Mouse (Mus musculus) lung, adult 2 months (tissue): ENCODE results near the gene Olfr373. TPM values are rescaled to one million over a fixed set of nuclear protein-coding genes. Genes with fewer than 3 reads are reported as not detected.
"Not testable (repeated sequence)": the region's sequence is repeated elsewhere in the genome, so short reads cannot be mapped to it uniquely, and the experiment has no call there.

Source experiments
- DNase-seq: peaks from one replicate; pipeline ENCODE4 v3.0.0; 2022
- H3K4me1 ChIP-seq: fragments of 200-500 bp; 2 replicates; pipeline ENCODE4 v1.6.1; 2011; ENCODE audit warnings: low read length; ENCODE audit not compliant: control insufficient read depth, insufficient read depth
- H3K4me3 ChIP-seq: fragments of 200-500 bp; replicated peaks from 2 replicates; pipeline ENCODE3; 2011; ENCODE audit warnings: low read depth, mild to moderate bottlenecking, control low read depth, low read length; ENCODE audit errors: extremely low read depth
- CTCF ChIP-seq: fragments of 200-500 bp; IDR thresholded peaks from 2 replicates; pipeline ENCODE4 v1.5.1; 2011; ENCODE audit warnings: mild to moderate bottlenecking, low read length, control low read depth; ENCODE audit not compliant: insufficient read depth
- POLR2A ChIP-seq: fragments of 200-500 bp; IDR thresholded peaks from 2 replicates; pipeline ENCODE4 v1.6.1; 2011; ENCODE audit warnings: low read depth, mild to moderate bottlenecking, control low read depth, low read length, borderline replicate concordance; ENCODE audit errors: extremely low read depth
- WGBS: fragments of 180-500 bp; shearing (Covaris S2); methylation state at CpG from one replicate; pipeline ENCODE4 v1.1.7; 2018; 5-methylcytosine and 5-hydroxymethylcytosine counted together
- polyA plus RNA-seq: library from polyadenylated mRNA; depleted of rRNA; stranded (reverse); fragments of >200 nt; gene quantifications from 2 replicates; pipeline ENCODE4 v1.2.3, GENCODE M21; 2012; rRNA removed

Olfr373 gene
- polyA plus RNA-seq = not detected in 2 replicates

DNA sequence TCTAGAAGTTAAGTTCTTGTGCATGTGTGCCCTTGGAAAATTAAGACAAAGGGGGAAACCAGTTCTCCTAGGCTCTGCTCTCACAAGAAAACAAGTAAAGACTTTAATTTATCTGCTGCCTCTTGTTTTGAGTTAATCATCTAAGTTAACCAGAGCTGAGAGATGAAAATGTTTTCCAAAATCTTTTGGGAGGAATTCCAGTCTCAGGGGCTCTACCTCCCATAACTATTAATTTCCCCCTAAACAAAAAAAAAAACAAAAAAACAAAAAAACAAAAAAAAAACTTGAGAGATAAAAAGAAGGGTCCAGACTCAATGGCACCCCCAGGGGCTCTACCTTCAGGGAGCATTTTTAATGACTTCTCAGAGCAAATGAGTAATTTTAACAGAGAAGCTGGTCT lies at the start of gene Olfr373:
Olfr373 (plus strand) TSS at position 301 of the 400 bp plus-strand sequence.
- not testable (repeated sequence) for DNase-seq, H3K4me1 ChIP-seq, H3K4me3 ChIP-seq

DNA sequence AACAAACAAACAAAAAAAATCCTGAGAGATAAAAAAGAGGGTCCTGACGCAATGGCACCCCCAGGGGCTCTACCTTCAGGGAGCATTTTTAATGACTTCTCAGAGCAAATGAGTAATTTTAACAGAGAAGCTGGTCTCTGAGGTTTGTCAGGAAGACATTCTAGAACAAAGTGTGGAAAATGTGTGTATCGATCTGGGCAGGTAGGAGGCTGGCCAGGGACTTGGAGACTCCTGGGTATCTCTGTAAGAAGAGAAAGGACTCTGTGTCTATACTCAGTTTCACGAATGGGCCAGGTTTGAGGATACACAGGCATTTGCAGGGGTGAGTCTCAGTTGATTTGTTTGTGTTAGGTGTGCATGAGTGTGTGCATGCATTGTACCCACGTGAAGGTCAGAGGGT lies 42.1 kb upstream of the Olfr373 start, which contains the start of gene Olfr372:
Olfr372 (plus strand) TSS at position 301 of the 400 bp plus-strand sequence.
- not testable (repeated sequence) for DNase-seq, H3K4me1 ChIP-seq, H3K4me3 ChIP-seq
- 72% methylated on average over 4 of the region's 4 CpGs for WGBS

DNA sequence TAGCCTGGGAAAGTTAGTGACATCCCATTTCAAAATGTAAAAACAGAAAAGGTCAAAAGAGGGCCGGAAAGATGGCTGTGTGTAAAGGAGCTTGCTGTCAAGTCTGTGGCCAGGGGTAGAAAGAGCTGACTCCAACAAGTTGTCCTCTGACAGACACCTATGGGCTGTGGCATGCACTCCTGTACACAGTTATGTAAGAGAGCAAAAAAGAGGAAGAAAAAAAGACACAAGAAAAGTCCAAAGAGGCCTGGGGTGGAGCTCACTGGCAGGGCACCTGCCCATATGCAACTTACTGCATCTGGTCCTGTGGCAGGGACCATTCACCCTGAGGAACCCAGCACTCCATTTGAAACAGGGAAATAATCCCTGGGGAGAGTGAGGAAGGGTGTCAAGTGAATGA lies 40.5 kb upstream of the Olfr373 start:
- DNase-seq = no peak
- WGBS = 69% methylated on average over 1 of the region's 1 CpGs
- no peak overlapping the region for H3K4me3 ChIP-seq
- TF ChIP-seq POLR2A (no peak), CTCF (no peak)
- no peaks in the 10 kb centered on the region for H3K4me1 ChIP-seq

DNA sequence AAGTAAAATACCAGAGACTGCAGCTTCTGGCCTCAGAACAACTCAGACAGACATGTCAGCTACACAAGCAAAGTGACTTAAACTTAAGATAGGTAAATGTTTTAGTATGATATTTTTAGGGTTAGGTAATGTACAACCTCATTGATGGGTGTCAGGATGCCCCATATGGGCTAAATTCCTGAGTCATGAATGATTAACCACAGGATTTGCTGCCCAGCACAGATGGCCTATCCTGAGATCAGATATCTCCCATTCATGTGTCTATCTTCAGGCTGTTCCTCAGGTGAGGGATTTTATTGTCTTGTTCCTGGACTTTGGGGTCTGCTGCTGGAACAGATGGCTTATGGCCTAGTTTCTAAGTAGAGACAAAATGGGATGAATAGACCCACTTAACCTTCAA lies 28.3 kb upstream of the Olfr373 start:
- DNase-seq, H3K4me1 ChIP-seq, H3K4me3 ChIP-seq: not testable (repeated sequence)

DNA sequence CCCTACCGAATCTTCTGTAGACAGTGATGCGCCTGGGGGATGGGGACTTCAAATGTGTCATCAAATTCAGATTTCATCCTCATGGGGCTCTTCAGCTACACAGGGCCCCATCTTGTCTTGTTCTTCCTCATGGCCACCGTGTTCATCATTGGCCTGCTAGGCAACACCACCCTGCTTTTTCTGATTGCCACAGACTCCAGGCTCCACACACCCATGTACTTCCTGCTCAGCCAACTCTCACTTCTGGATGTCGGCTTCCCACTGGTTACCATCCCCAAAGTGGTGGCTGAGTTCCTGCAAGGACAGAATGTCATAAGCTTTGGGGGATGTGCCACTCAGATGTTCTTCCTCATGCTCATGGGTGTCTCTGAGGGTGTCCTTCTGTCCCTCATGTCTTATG lies 25.3 kb upstream of the Olfr373 start:
- H3K4me3 ChIP-seq, H3K4me1 ChIP-seq, DNase-seq: not testable (repeated sequence)
- 76% methylated on average over 3 of the region's 4 CpGs for WGBS

DNA sequence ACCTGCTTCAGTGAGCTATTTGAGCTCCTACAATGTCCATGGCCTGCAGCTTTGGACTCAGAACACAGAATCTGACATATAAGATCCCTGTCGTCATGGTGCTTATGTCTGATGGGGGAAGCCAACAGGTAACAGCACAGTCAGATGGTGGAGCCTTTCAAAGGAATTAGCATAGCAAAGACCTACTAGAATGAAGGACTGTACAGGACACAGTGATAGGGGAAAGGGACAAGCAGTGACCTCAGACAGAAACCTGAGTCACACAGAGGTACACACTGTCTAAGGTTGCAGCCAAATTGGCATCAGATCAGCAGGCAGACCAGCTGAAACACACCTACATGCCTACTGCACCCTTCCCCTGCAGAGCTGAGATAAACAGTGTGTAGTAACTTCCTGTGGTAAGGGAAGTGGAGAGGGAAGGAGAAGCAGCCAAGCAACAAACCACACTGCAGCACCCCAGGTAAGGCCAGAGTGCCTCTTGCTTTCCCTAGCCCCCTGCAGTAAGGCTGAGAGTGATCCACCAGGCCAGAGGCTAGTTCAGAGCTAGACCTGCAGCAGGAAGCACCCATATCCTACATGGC lies 16.1 kb upstream of the Olfr373 start:
- not testable (repeated sequence) for H3K4me3 ChIP-seq, DNase-seq
- WGBS = 80% methylated on average over 1 of the region's 1 CpGs

DNA sequence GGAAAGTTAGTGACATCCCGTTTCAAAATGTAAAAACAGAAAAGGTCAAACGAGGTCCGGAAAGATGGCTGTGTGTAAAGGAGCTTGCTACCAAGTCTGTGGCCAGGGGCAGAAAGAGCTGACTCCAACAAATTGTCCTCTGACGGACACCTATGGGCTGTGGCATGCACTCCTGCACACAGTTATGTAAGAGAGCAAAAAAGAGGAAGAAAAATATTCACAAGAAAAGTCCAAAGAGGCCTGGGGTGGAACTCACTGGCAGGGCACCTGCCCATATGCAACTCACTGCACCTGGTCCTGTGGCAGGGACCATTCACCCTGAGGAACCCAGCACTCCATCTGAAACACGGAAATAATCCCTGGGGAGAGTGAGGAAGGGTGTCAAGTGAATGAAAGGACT lies 1.8 kb downstream of the Olfr373 start:
- DNase-seq = no peak
- Histone ChIP-seq H3K4me1 (no peaks in the 10 kb centered on the region), H3K4me3 (no peak overlapping the region)
- WGBS = 59% methylated on average over 5 of the region's 5 CpGs
- TF ChIP-seq POLR2A (no peak), CTCF (no peak)

More for the DNA sequence above, 16.1 kb upstream of the Olfr373 start:
- H3K4me1 ChIP-seq = not testable (repeated sequence)

DNA sequence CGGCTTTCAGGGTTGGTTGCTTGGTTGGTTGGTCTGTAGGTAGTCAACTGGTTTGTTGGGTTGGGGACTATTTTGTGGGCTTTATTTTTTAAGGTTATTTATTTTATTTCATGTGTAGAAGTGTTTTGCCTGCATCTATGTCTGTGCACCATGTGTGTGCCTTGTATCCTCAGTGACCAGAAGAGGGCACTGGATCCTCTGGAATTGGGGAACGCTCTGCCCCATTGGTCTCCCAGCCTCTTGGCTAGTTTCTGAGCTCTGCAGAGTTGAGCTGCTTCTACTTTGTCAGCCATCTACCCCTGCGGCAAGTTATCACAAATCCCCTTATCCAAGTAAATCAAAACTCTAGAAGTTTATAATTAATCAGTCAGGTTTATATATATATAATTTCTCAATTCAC lies 4.6 kb downstream of the Olfr373 start:
- DNase-seq, H3K4me1 ChIP-seq, H3K4me3 ChIP-seq: not testable (repeated sequence)
- 78% methylated on average over 3 of the region's 3 CpGs for WGBS

DNA sequence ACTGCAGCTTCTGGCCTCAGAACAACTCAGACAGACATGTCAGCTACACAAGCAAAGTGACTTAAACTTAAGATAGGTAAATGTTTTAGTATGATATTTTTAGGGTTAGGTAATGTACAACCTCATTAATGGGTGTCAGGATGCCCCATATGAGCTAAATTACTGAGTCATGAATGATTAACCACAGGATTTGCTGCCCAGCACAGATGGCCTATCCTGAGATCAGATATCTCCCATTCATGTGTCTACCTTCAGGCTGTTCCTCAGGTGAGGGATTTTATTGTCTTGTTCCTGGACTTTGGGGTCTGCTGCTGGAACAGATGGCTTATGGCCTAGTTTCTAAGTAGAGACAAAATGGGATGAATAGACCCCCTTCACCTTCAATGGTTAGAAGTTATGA lies 13.7 kb downstream of the Olfr373 start:
- not testable (repeated sequence) for H3K4me3 ChIP-seq, DNase-seq, H3K4me1 ChIP-seq

DNA sequence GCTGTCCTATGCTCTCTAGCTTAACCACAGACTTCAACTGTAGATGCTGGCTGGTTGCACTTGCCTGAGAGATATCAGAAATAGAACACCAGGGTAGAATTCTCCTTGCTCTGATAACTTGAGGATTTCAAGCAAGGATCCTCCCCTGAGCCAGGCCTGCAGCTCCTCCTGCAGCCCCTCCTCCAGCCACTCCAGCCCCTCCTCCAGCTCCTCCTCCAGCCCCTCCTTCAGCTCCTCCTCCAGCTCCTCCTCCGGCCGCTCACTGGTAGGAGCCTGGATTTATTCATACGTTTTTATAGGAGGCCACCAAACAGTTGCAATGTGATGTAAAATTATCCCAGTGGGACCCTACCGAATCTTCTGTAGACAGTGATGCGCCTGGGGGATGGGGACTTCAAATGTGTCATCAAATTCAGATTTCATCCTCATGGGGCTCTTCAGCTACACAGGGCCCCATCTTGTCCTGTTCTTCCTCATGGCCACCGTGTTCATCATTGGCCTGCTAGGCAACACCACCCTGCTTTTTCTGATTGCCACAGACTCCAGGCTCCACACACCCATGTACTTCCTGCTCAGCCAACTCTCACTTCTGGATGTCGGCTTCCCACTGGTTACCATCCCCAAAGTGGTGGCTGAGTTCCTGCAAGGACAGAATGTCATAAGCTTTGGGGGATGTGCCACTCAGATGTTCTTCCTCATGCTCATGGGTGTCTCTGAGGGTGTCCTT lies 16.6 kb downstream of the Olfr373 start:
- peak; percentile 31 for DNase-seq
- WGBS = 53% methylated on average over 6 of the region's 7 CpGs
- not testable (repeated sequence) for H3K4me3 ChIP-seq, H3K4me1 ChIP-seq

DNA sequence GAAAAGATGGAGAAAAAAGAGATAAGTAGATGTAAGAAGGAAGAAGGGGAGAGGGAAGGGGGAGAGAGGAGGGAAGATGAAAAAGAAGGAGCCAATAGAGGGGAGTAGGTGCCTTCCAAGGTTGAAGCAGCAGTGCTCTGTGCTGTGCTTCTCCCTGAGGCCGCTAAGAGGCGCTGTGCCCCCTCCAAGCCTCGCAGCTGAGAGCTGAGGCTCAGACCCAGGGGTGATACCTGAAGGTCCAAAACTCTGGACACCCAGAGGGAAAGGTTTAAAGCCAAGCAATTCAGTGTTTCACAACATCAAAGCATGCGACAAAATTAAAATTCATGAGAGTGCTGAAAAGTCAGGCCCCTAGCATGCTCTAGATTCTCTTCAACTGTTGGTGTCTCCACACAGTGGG lies 22.2 kb downstream of the Olfr373 start:
- TF ChIP-seq CTCF (peak; percentile 52), POLR2A (no peak)
- no peak overlapping the region for H3K4me3 ChIP-seq
- no peak for DNase-seq
- H3K4me1 ChIP-seq = no peaks in the 10 kb centered on the region
- 18% methylated on average over 4 of the region's 4 CpGs for WGBS
